In genomic region chr17:35434836-35435235, GRCm38 (mm10) we compare ENCODE assay signal across 9 mouse cellular contexts. TPM values are rescaled to one million over a fixed set of nuclear protein-coding genes. Genes with fewer than 3 reads are reported as not detected.
DNase-seq lines count a peak whose midpoint lies in the region; ATAC-seq and TF ChIP-seq lines count a peak whose summit lies in the region.
"Not testable (repeated sequence)": the region's sequence is repeated elsewhere in the genome, so short reads cannot be mapped to it uniquely, and the experiment has no call there.
"Had no signal": no experiment of that assay in that cellular context is flagged by ENCODE, and none has a peak within 500 bp of the region (broad histone marks: within the 10 kb centered on the region; RNA-seq: fewer than 3 reads in every experiment).

No protein-coding gene starts in this region.

- H3K27ac ChIP-seq in heart, embryonic 10.5 days; lung, embryonic 14.5 days (ENCODE audit: low read depth): not testable (repeated sequence)

- not testable (repeated sequence) for H3K4me2 ChIP-seq in lung, embryonic 14.5 days

- WGBS in heart, embryonic 10.5 days: 8% methylated on average over 8 of the region's 8 CpGs
- 9% methylated on average over 8 of the region's 8 CpGs for WGBS in lung, embryonic 14.5 days

- H3K36me3 ChIP-seq in heart, embryonic 10.5 days; lung, embryonic 14.5 days (ENCODE audit: insufficient read depth): not testable (repeated sequence)

- peak; percentile 67 to 74 for DNase-seq in B cell, adult 2 months
- peak; percentile 87 for DNase-seq in ZHBTc4 (ENCODE audit: low read depth, low spot score)
- DNase-seq in embryo, embryonic 10.5 days (ENCODE audit: low spot score): peak; percentile 78
- DNase-seq in heart, embryonic 10.5 days (ENCODE audit: low spot score): peak; percentile 77
- DNase-seq in kidney, postnatal 4 days: peak; percentile 73 to 76
- peak; percentile 60 for DNase-seq in lung, embryonic 14.5 days
- DNase-seq in ovary, postnatal 36 days (ENCODE audit: low spot score): peak; percentile 2
- DNase-seq in thymus, postnatal 0 days (ENCODE audit: low spot score): peak; percentile 69

- peak; percentile 80 for TF ChIP-seq CTCF in lung, embryonic 14.5 days (IDR thresholded peaks at IDR 0.05; ENCODE audit: low read depth)

- H3K4me3 ChIP-seq in heart, embryonic 10.5 days; lung, embryonic 14.5 days (ENCODE audit: low read depth, low read length): not testable (repeated sequence)

- not testable (repeated sequence) for H3K9me3 ChIP-seq in heart, embryonic 10.5 days; lung, embryonic 14.5 days (ENCODE audit: low read depth, low read length)

- ATAC-seq in lung, embryonic 14.5 days (ENCODE audit: insufficient read depth): not testable (repeated sequence)

- H3K4me1 ChIP-seq in heart, embryonic 10.5 days; lung, embryonic 14.5 days (ENCODE audit: insufficient read depth): not testable (repeated sequence)

- not testable (repeated sequence) for H3K9ac ChIP-seq in lung, embryonic 14.5 days

- H3K27me3 ChIP-seq in heart, embryonic 10.5 days (ENCODE audit: insufficient read depth, poor library complexity, severe bottlenecking): peaks cover 37% of the 10 kb centered on the region
- H3K27me3 ChIP-seq in lung, embryonic 14.5 days (ENCODE audit: insufficient read depth, low read length): peaks cover 12% of the 10 kb centered on the region

RNA-seq across cellular contexts. Expression of gene H2-Q7, which starts 4.1 kb away (rescaled TPM):
- polyA plus RNA-seq in heart, embryonic 10.5 days (2016; fragmentation: Nextera tagmentation; extraction: Ambion mirVana): 2.2 and 12.2 TPM in 2 replicates
- 6.9 and 7.3 TPM in 2 replicates for polyA plus RNA-seq in lung, embryonic 14.5 days (2014; fragmentation: Nextera tagmentation; extraction: Ambion mirVana)
- polyA plus RNA-seq in thymus, postnatal 0 days (2015; fragmentation: Nextera tagmentation; extraction: Ambion mirVana): 37.3 and 38.8 TPM in 2 replicates

RNA-seq across cellular contexts. Expression of gene H2-Q6, which starts 10.2 kb away (rescaled TPM):
- polyA plus RNA-seq in heart, embryonic 10.5 days (2016; fragmentation: Nextera tagmentation; extraction: Ambion mirVana): 0.17 and 4.9 TPM in 2 replicates
- 0.54 and 0.61 TPM in 2 replicates for polyA plus RNA-seq in lung, embryonic 14.5 days (2014; fragmentation: Nextera tagmentation; extraction: Ambion mirVana)
- polyA plus RNA-seq in thymus, postnatal 0 days (2015; fragmentation: Nextera tagmentation; extraction: Ambion mirVana): 22.7 and 22.9 TPM in 2 replicates
- polyA plus RNA-seq: myocyte had no signal

RNA-seq across cellular contexts. Expression of gene H2-Q10, which starts 35.1 kb away (rescaled TPM):
- polyA plus RNA-seq in heart, embryonic 10.5 days (2016; fragmentation: Nextera tagmentation; extraction: Ambion mirVana): 0.25 and 4.7 TPM in 2 replicates
- polyA plus RNA-seq in lung, embryonic 14.5 days (2014; fragmentation: Nextera tagmentation; extraction: Ambion mirVana): 0.08 and 0.28 TPM in 2 replicates
- 3.3 and 3.8 TPM in 2 replicates for polyA plus RNA-seq in thymus, postnatal 0 days (2015; fragmentation: Nextera tagmentation; extraction: Ambion mirVana)

RNA-seq across cellular contexts. Expression of gene H2-Q4, which starts 55.4 kb away (rescaled TPM):
- 1.8 and 2.1 TPM in 2 replicates for polyA plus RNA-seq in heart, embryonic 10.5 days (2016; fragmentation: Nextera tagmentation; extraction: Ambion mirVana)
- polyA plus RNA-seq in lung, embryonic 14.5 days (2014; fragmentation: Nextera tagmentation; extraction: Ambion mirVana): 5.0 and 6.0 TPM in 2 replicates
- 15.1 and 18.4 TPM in 2 replicates for polyA plus RNA-seq in thymus, postnatal 0 days (2015; fragmentation: Nextera tagmentation; extraction: Ambion mirVana)

Comparison
In these comparisons a context has a peak if more than half of its experiments do, and no peak if none do; other contexts are left out.
1. DNase-seq: peak in every context shown above with its lines; median percentile 87 in ZHBTc4; 78 in embryo, embryonic 10.5 days; 77 in heart, embryonic 10.5 days; 74 in kidney, postnatal 4 days; 70 in B cell, adult 2 months; 69 in thymus, postnatal 0 days; 60 in lung, embryonic 14.5 days; 2 in ovary, postnatal 36 days.